In the genomic region with DNA sequence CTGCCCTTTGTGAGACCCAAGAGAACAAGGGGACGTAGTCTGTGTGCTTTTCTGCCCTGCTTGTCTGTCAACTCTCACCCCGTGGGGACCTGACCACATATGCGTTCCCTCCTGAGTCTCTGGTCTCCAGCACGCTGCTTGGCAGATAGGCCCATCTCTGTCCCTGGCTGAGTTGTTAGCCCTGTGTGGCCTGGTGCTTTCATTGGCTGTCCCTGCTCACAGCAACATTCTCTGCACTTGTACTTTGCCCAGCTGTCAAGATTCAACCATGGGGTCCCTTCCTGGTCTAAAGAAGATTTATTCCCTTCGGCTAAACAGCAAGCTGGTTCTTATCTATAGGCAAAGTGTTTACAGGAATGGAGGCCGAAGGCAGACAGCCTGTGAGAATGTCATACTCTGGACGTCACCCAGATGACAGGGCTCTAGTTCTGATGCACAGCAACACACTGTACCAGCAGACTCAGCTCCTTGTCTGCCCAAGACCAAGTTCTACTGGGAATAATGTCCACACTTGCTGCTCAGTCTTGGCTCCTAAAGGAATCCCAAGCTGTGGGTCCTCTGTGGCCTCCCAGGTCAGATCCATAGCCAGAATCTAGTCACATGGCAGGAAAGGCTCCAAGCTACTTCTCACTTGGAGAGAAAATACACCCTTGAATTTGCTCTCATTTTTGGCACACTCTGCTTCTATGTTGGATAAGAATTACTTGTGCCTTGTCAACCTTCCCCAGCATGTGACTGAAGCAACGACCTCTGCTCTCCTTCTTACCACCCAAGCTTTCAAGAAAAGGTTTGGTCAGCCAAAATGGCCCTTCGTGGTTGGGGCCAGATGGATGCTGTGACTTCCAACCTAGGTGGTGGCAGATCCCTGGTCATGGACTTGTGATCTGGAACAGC, we compare ENCODE assay signal across 11 mouse cellular contexts. TPM values are rescaled to one million over a fixed set of nuclear protein-coding genes. Genes with fewer than 3 reads are reported as not detected.
DNase-seq lines count a peak whose midpoint lies in the region; ATAC-seq and TF ChIP-seq lines count a peak whose summit lies in the region.
"Had no signal": no experiment of that assay in that cellular context is flagged by ENCODE, and none has a peak within 500 bp of the region (broad histone marks: within the 10 kb centered on the region; RNA-seq: fewer than 3 reads in every experiment).

No protein-coding gene starts in this region.

- 29% methylated on average over 9 of the region's 9 CpGs for WGBS in heart, postnatal 0 days
- WGBS in lung, postnatal 0 days = 36% methylated on average over 9 of the region's 9 CpGs
- 84% methylated on average over 9 of the region's 9 CpGs for WGBS in midbrain, embryonic 11.5 days

- H3K4me3 ChIP-seq in heart, postnatal 0 days (ENCODE audit: low read depth, low read length) = no peak overlapping the region
- H3K4me3 ChIP-seq in lung, postnatal 0 days (ENCODE audit: low read depth, low read length) = no peak overlapping the region
- H3K4me3 ChIP-seq in midbrain, embryonic 11.5 days (ENCODE audit: low read depth, low read length) = no peak overlapping the region
- H3K4me3 ChIP-seq: forebrain, embryonic 12.5 days; liver, embryonic 13.5 days had no signal

- no peak overlapping the region for H3K4me2 ChIP-seq in heart, postnatal 0 days (ENCODE audit: low read depth, low read length)
- no peak overlapping the region for H3K4me2 ChIP-seq in lung, postnatal 0 days (replicated peaks; ENCODE audit: low read depth, low read length)
- H3K4me2 ChIP-seq in midbrain, embryonic 11.5 days = no peak overlapping the region
- H3K4me2 ChIP-seq: forebrain, embryonic 12.5 days; liver, embryonic 13.5 days had no signal

- H3K27me3 ChIP-seq in heart, postnatal 0 days (ENCODE audit: control insufficient read depth, insufficient read depth, low read length) = no peaks in the 10 kb centered on the region
- H3K27me3 ChIP-seq in lung, postnatal 0 days (replicated peaks; ENCODE audit: insufficient read depth, low read length) = no peaks in the 10 kb centered on the region
- no peaks in the 10 kb centered on the region for H3K27me3 ChIP-seq in midbrain, embryonic 11.5 days (ENCODE audit: control insufficient read depth, insufficient read depth, low read length)
- H3K27me3 ChIP-seq: forebrain, embryonic 12.5 days; liver, embryonic 13.5 days had no signal

- no peak for TF ChIP-seq EP300 in heart, postnatal 0 days (IDR thresholded peaks at IDR 0.05; ENCODE audit: low read depth)
- TF ChIP-seq EP300 in lung, postnatal 0 days (IDR thresholded peaks at IDR 0.05) = no peak

- peak; percentile 67 for ATAC-seq in heart, postnatal 0 days (ENCODE audit: insufficient read depth, low read depth)
- peak; percentile 60 for ATAC-seq in lung, postnatal 0 days
- ATAC-seq in midbrain, embryonic 11.5 days (ENCODE audit: low FRiP score) = no peak
- ATAC-seq: hindbrain, embryonic 16.5 days had no signal

- peak overlapping the region; percentile 20 for H3K27ac ChIP-seq in heart, postnatal 0 days (ENCODE audit: low read depth)
- no peak overlapping the region for H3K27ac ChIP-seq in lung, postnatal 0 days (ENCODE audit: low read length)
- no peak overlapping the region for H3K27ac ChIP-seq in midbrain, embryonic 11.5 days (ENCODE audit: low read depth, low read length)
- H3K27ac ChIP-seq: forebrain, embryonic 12.5 days; liver, embryonic 13.5 days had no signal

- no peaks in the 10 kb centered on the region for H3K9me3 ChIP-seq in heart, postnatal 0 days (replicated peaks; ENCODE audit: control insufficient read depth, low read length)
- H3K9me3 ChIP-seq in lung, postnatal 0 days (ENCODE audit: low read length) = no peaks in the 10 kb centered on the region
- no peaks in the 10 kb centered on the region for H3K9me3 ChIP-seq in midbrain, embryonic 11.5 days (ENCODE audit: control insufficient read depth, low read length)
- H3K9me3 ChIP-seq: forebrain, embryonic 12.5 days; liver, embryonic 13.5 days had no signal

- peak; percentile 42 to 47 for DNase-seq in gastrocnemius, adult 8-10 months (ENCODE audit: low spot score in 2 of 2)
- no peak for DNase-seq in gastrocnemius, postnatal 10 days
- peak; percentile 98 for DNase-seq in adipocyte (ENCODE audit: low spot score)
- peak; percentile 58 for DNase-seq in heart, postnatal 0 days (ENCODE audit: low spot score)
- DNase-seq in lung, postnatal 0 days (ENCODE audit: low spot score) = peak; percentile 24
- no peak for DNase-seq in midbrain, embryonic 11.5 days (ENCODE audit: low spot score, missing footprints)
- no peak for DNase-seq in right cerebral cortex, postnatal 4 days
- DNase-seq in right cerebral cortex, adult 2 months (ENCODE audit: low spot score in 2 of 2) = no peak
- DNase-seq: liver, embryonic 13.5 days had no signal

- no peaks in the 10 kb centered on the region for H3K36me3 ChIP-seq in heart, postnatal 0 days (replicated peaks; ENCODE audit: control insufficient read depth, insufficient read depth, low read length)
- no peaks in the 10 kb centered on the region for H3K36me3 ChIP-seq in lung, postnatal 0 days (ENCODE audit: insufficient read depth, low read length)
- H3K36me3 ChIP-seq in midbrain, embryonic 11.5 days (ENCODE audit: control insufficient read depth, insufficient read depth, low read length) = no peaks in the 10 kb centered on the region
- H3K36me3 ChIP-seq: forebrain, embryonic 12.5 days; liver, embryonic 13.5 days had no signal

- H3K9ac ChIP-seq in heart, postnatal 0 days (replicated peaks; ENCODE audit: low read depth, low read length) = no peak overlapping the region
- no peak overlapping the region for H3K9ac ChIP-seq in lung, postnatal 0 days (replicated peaks; ENCODE audit: low read depth)
- no peak overlapping the region for H3K9ac ChIP-seq in midbrain, embryonic 11.5 days (ENCODE audit: low read length)
- H3K9ac ChIP-seq: forebrain, embryonic 12.5 days; liver, embryonic 13.5 days had no signal

- peaks cover 18% of the 10 kb centered on the region for H3K4me1 ChIP-seq in heart, postnatal 0 days (ENCODE audit: control insufficient read depth, insufficient read depth)
- no peaks in the 10 kb centered on the region for H3K4me1 ChIP-seq in lung, postnatal 0 days (ENCODE audit: insufficient read depth, low read depth, low read length)
- H3K4me1 ChIP-seq in midbrain, embryonic 11.5 days (ENCODE audit: control insufficient read depth, insufficient read depth, low read length) = no peaks in the 10 kb centered on the region
- H3K4me1 ChIP-seq: forebrain, embryonic 12.5 days; liver, embryonic 13.5 days had no signal

- no peak for TF ChIP-seq CTCF in heart, postnatal 0 days (IDR thresholded peaks at IDR 0.05; ENCODE audit: low read depth)
- TF ChIP-seq CTCF in lung, postnatal 0 days (IDR thresholded peaks at IDR 0.05) = no peak

RNA-seq across cellular contexts. Expression of a gene that starts 55.8 kb away (rescaled TPM):
- 1 to 10 TPM in 2 of 4 experiments, under 1 TPM in 2; 0.65 to 1.3 (median 0.93) TPM for total RNA-seq in gastrocnemius, adult 8-10 months (2022)
- total RNA-seq in gastrocnemius, postnatal 10 days (2021) = 1 to 10 TPM; 3.0 to 4.0 TPM
- total RNA-seq in heart, postnatal 0 days (2014; rRNA removed; ENCODE audit: low replicate concordance) = 0.54 and 8.5 TPM in 2 replicates
- polyA plus RNA-seq in heart, postnatal 0 days (2015; fragmentation: Nextera tagmentation; extraction: Ambion mirVana) = 1.7 and 2.2 TPM in 2 replicates
- 3.6 and 4.1 TPM in 2 replicates for polyA plus RNA-seq in lung, postnatal 0 days (2015; fragmentation: Nextera tagmentation; extraction: Ambion mirVana)
- polyA plus RNA-seq in midbrain, embryonic 11.5 days (2014; fragmentation: Nextera tagmentation; extraction: Ambion mirVana) = 7.8 and 9.8 TPM in 2 replicates

Comparison
In these comparisons a context has a peak if more than half of its experiments do, and no peak if none do; other contexts are left out.
1. DNase-seq: peak in gastrocnemius, adult 8-10 months (2 of 2), adipocyte (single experiment), heart, postnatal 0 days (single experiment) and lung, postnatal 0 days (single experiment); none in gastrocnemius, postnatal 10 days (single experiment), midbrain, embryonic 11.5 days (single experiment), right cerebral cortex, postnatal 4 days (single experiment) and right cerebral cortex, adult 2 months (0 of 2).